Mouse (Mus musculus) erythroblast, embryonic 14.5 days (primary cell): Measurements from ENCODE around the gene Rps2.
"Not testable (repeated sequence)": the region's sequence is repeated elsewhere in the genome, so short reads cannot be mapped to it uniquely, and the experiment has no call there.

Experiments used
- GATA1 ChIP-seq: IDR thresholded peaks from 2 replicates; pipeline ENCODE4 v1.6.1; 2012; ENCODE audit warnings: low read length, inconsistent platforms, mixed read lengths
- TAL1 ChIP-seq: IDR thresholded peaks from 3 replicates; pipeline ENCODE4 v1.6.1; 2012; ENCODE audit warnings: low read length, inconsistent platforms, mixed read lengths

DNA sequence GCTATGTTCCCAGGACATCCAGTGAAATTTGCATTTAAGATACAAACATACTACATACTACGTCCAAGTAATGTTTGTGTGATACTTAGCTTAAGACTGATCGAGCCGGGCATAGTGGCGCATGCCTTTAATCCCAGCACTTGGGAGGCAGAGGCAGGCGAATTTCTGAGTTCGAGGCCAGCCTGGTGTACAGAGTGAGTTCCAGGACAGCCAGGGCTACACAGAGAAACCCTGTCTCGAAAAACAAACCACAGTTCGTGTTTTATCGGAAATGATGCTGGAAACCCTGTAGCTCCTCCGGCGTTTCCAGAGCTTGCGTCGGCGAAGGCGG lies 48.7 kb upstream of the Rps2 start:
- not testable (repeated sequence) for TF ChIP-seq GATA1, TAL1
